Mouse (Mus musculus): ENCODE results near the gene Nacc1. TPM values are rescaled to one million over a fixed set of nuclear protein-coding genes. Genes with fewer than 3 reads are reported as not detected.
A peak's percentile ranks its signal among the peaks of the same experiment; 100 is the strongest.

The Nacc1 gene
- total and polyA plus RNA-seq, 3 experiments = 30.5 to 45.3 (median 31.0) TPM

DNA sequence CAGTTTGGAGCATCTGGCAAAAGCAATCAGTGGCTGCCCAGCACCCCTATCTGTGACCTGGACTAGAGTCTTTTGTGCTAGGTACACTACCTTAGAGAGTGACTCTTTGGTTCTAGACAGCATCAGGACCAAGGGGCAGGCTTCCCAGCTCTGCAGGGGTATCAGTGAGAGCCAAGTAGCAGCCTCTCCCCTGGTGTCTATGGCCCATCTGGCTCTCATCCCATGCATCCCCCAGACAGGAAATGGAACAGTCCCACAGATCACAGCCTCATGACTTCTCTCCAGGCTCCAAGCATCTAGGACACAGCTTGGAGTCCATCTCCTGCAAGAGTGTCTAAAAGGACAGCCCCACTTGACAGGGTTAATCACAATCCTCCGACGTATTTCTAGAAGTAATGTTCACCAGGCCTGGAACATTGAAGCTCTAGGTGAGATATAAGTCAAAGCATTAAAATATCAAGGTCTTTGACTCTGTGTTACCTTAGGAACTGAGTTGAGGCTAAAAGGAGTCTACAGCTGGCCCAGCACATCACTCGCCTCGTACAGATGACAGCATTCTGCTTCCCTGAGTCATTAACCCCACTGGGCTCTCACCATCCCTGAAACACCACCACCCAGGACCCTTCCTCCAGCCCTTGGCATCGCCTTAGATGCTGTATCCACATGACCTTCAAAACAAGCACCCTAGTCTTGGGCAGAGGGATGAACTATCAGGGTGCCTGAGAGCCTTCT is 31.5 kb upstream of the Nacc1 start:
- H3K36me3 ChIP-seq (ENCODE audit: control insufficient read depth, insufficient read depth, low read length) = peaks cover 9% of the 10 kb centered on the region
- H3K27me3 ChIP-seq (ENCODE audit: control insufficient read depth, insufficient read depth, low read length) = no peaks in the 10 kb centered on the region
- no peaks in the 10 kb centered on the region for H3K79me2 ChIP-seq (replicated peaks; ENCODE audit: control insufficient read depth, insufficient read depth, low read length)
- TF ChIP-seq CTCF (IDR thresholded peaks at IDR 0.05) (no peak), EP300 (IDR thresholded peaks at IDR 0.05; ENCODE audit: insufficient read depth, low read depth, low read length) (no peak), POLR2A (IDR thresholded peaks at IDR 0.05; ENCODE audit: insufficient read depth, low read depth, low read length) (no peak)
- DNase-seq = no peak
- H3K27ac ChIP-seq = peak overlapping the region; percentile 11
- no peak overlapping the region for H3K4me3 ChIP-seq
- 69% methylated on average over 5 of the region's 5 CpGs for WGBS
- intact Hi-C loops (cut with DNase I) = no loop called here
- H3K4me1 ChIP-seq (ENCODE audit: control insufficient read depth, insufficient read depth, low read length) = peaks cover 25% of the 10 kb centered on the region
- no peak overlapping the region for H3K9ac ChIP-seq (ENCODE audit: low read depth, low read length)

DNA sequence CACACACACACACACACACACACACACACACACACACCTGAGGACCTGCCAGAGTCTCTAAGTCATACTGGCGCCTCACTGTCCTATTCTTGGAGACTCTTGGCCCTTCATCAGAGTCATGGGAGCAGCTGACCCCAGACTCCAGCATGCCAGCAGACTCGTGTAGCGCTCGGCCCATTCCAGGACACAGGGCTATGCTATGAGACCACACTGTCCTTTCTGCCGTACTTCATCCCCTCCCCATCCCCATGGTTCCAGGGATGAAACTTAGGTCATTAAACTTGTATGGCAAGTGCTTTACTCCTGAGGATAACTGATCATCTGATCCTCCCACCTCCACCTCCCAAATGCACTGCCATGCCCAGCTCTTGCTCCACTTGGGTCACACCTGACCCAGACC is 30.8 kb upstream of the Nacc1 start:
- peaks cover 23% of the 10 kb centered on the region for H3K4me1 ChIP-seq (ENCODE audit: control insufficient read depth, insufficient read depth, low read length)
- no peak for DNase-seq
- no peak overlapping the region for H3K4me3 ChIP-seq
- TF ChIP-seq EP300 (IDR thresholded peaks at IDR 0.05; ENCODE audit: insufficient read depth, low read depth, low read length) = peak; percentile 77; the same call in 1 of the 2 replicates
- TF ChIP-seq CTCF (IDR thresholded peaks at IDR 0.05) = no peak
- no peak overlapping the region for H3K9ac ChIP-seq (ENCODE audit: low read depth, low read length)
- H3K36me3 ChIP-seq (ENCODE audit: control insufficient read depth, insufficient read depth, low read length) = peaks cover 9% of the 10 kb centered on the region
- no peaks in the 10 kb centered on the region for H3K79me2 ChIP-seq (replicated peaks; ENCODE audit: control insufficient read depth, insufficient read depth, low read length)
- peak overlapping the region; percentile 11 for H3K27ac ChIP-seq
- H3K27me3 ChIP-seq (ENCODE audit: control insufficient read depth, insufficient read depth, low read length) = no peaks in the 10 kb centered on the region
- intact Hi-C loops (cut with DNase I) = no loop called here
- whole genome bisulfite sequencing = 69% methylated on average over 5 of the region's 5 CpGs

DNA sequence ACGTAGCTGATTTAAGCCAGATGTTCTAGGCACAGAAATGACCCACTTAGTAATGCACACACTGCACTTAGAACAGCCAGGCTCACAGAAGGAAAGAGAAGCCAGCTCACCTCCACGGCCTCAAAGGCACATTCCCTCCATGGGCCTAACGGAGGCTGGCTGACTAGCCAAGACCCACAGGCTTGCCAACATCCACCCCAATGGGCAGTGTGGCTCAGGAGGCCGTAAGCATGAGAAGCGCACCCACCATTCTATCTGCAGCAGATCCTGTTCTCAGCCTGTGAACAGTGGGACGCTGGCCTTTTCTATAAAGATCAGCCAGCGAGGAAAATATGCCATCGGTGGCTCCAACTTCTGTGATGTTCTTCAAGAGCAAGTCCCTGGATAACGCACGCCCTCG is 29.1 kb upstream of the Nacc1 start:
- no peak overlapping the region for H3K27ac ChIP-seq

DNA sequence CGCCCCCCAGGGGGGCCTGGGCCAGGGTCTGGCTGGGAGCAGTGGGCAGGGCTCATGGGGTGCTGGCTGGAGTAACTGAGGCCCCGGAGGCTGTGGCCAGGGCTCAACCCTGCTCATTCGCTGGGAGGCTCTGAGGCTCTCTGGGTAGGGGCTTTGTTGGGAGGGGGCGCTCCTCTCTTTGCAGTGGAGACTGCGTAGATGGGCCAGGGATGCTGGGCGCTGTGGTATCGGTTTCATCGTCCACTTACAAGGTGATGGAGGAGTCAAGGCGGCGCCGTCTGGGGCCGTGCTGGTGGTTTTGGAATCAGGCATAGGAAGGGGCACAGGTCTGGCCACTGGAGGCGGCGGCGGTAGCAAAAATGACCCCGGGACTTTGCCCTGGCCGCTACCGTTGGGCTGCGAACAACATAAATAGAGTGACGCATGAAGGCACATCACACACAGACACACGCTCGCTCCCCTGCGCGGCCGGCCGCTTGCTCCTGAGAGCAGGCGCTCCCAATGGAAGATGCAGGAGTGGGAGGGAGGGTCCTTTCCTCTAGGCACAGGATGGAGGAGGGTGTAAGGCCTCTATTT is 28.3 kb upstream of the Nacc1 start:
- no peak for DNase-seq
- Histone ChIP-seq H3K27ac (peak overlapping the region; percentile 17), H3K79me2 (replicated peaks; ENCODE audit: control insufficient read depth, insufficient read depth, low read length) (no peaks in the 10 kb centered on the region), H3K9ac (ENCODE audit: low read depth, low read length) (no peak overlapping the region), H3K36me3 (ENCODE audit: control insufficient read depth, insufficient read depth, low read length) (peaks cover 4% of the 10 kb centered on the region), H3K4me3 (no peak overlapping the region), H3K27me3 (ENCODE audit: control insufficient read depth, insufficient read depth, low read length) (no peaks in the 10 kb centered on the region), H3K4me1 (ENCODE audit: control insufficient read depth, insufficient read depth, low read length) (peaks cover 16% of the 10 kb centered on the region)
- WGBS = 74% methylated on average over 27 of the region's 27 CpGs
- intact Hi-C loops (cut with DNase I) = no loop called here
- TF ChIP-seq POLR2A (IDR thresholded peaks at IDR 0.05; ENCODE audit: insufficient read depth, low read depth, low read length) = no peak
- TF ChIP-seq CTCF (IDR thresholded peaks at IDR 0.05) = no peak
- no peak for TF ChIP-seq EP300 (IDR thresholded peaks at IDR 0.05; ENCODE audit: insufficient read depth, low read depth, low read length)

More for the DNA sequence above, 29.1 kb upstream of the Nacc1 start:
- 84% methylated on average over 11 of the region's 11 CpGs for WGBS
- Histone ChIP-seq H3K4me3 (no peak overlapping the region), H3K36me3 (ENCODE audit: control insufficient read depth, insufficient read depth, low read length) (peaks cover 4% of the 10 kb centered on the region), H3K4me1 (ENCODE audit: control insufficient read depth, insufficient read depth, low read length) (peaks cover 16% of the 10 kb centered on the region), H3K79me2 (replicated peaks; ENCODE audit: control insufficient read depth, insufficient read depth, low read length) (no peaks in the 10 kb centered on the region), H3K27me3 (ENCODE audit: control insufficient read depth, insufficient read depth, low read length) (no peaks in the 10 kb centered on the region), H3K9ac (ENCODE audit: low read depth, low read length) (no peak overlapping the region)
- intact Hi-C loops (cut with DNase I) = no loop called here
- TF ChIP-seq EP300 (IDR thresholded peaks at IDR 0.05; ENCODE audit: insufficient read depth, low read depth, low read length) (no peak), POLR2A (IDR thresholded peaks at IDR 0.05; ENCODE audit: insufficient read depth, low read depth, low read length) (no peak), CTCF (IDR thresholded peaks at IDR 0.05) (no peak)
- DNase-seq = no peak

DNA sequence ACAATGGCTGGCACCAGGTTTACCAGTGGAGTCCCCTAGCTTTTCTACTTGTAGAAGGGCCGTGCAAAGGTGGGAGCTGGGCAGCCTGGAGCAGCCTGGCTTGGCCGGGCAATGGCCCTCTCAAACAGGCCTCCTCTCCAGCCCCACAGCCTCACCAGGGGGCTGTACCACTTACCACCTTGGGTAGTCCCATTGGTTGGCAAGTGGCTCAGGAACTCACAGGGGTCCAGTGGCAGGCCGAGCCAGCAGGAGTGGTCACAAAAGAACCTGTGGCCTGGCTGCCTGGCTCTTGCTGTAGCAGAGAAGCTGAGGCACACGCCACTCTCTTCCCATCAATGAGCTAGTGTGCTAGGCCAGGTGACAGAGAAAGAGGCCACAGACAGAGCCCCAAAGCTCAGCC is 26.5 kb upstream of the Nacc1 start:
- Histone ChIP-seq H3K79me2 (replicated peaks; ENCODE audit: control insufficient read depth, insufficient read depth, low read length) (no peaks in the 10 kb centered on the region), H3K27me3 (ENCODE audit: control insufficient read depth, insufficient read depth, low read length) (no peaks in the 10 kb centered on the region), H3K4me3 (no peak overlapping the region), H3K4me1 (ENCODE audit: control insufficient read depth, insufficient read depth, low read length) (peaks cover 17% of the 10 kb centered on the region), H3K27ac (peak overlapping the region; percentile 75), H3K9ac (ENCODE audit: low read depth, low read length) (no peak overlapping the region), H3K36me3 (ENCODE audit: control insufficient read depth, insufficient read depth, low read length) (peaks cover 3% of the 10 kb centered on the region)
- intact Hi-C loops (cut with DNase I) = no loop called here
- DNase-seq = peak in 1 of 2 experiments; percentile 27
- 70% methylated on average over 4 of the region's 4 CpGs for WGBS
- TF ChIP-seq CTCF (IDR thresholded peaks at IDR 0.05) (no peak), EP300 (IDR thresholded peaks at IDR 0.05; ENCODE audit: insufficient read depth, low read depth, low read length) (no peak), POLR2A (IDR thresholded peaks at IDR 0.05; ENCODE audit: insufficient read depth, low read depth, low read length) (no peak)

DNA sequence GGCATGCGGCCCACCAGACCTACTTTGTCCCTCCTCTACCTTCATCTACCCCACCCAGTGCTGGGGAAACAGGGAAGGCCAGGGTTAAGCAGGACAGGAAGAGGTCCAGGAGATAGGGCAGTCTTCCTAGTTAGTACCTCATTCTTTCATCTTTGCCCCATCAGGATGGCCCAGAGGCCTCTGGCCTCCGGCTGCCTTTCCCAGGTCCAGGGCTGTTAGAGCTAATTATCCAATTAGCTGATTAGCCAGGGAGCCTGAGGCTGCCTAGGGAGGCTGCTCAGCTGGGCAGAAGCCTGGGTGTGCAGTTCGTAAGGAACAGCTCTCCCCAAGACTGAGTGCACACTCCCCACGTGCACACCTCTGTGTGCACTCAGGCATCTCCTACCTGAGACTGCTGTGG is 25.7 kb upstream of the Nacc1 start:
- no peak for DNase-seq
- peak overlapping the region; percentile 12; the same call in 1 of the 2 replicates for H3K9ac ChIP-seq (ENCODE audit: low read depth, low read length)

More for the DNA sequence above, 25.7 kb upstream of the Nacc1 start:
- H3K4me3 ChIP-seq = no peak overlapping the region
- no peaks in the 10 kb centered on the region for H3K79me2 ChIP-seq (replicated peaks; ENCODE audit: control insufficient read depth, insufficient read depth, low read length)
- peak overlapping the region; percentile 75 for H3K27ac ChIP-seq
- peaks cover 11% of the 10 kb centered on the region for H3K4me1 ChIP-seq (ENCODE audit: control insufficient read depth, insufficient read depth, low read length)
- H3K36me3 ChIP-seq (ENCODE audit: control insufficient read depth, insufficient read depth, low read length) = 0 out of 2 replicates have a peak, but pooled peaks cover 2% of the 10 kb centered on the region
- H3K27me3 ChIP-seq (ENCODE audit: control insufficient read depth, insufficient read depth, low read length) = no peaks in the 10 kb centered on the region
- intact Hi-C loops (cut with DNase I) = no loop called here
- TF ChIP-seq POLR2A (IDR thresholded peaks at IDR 0.05; ENCODE audit: insufficient read depth, low read depth, low read length) = no peak
- WGBS = 73% methylated on average over 4 of the region's 4 CpGs
